Mouse (Mus musculus) right cerebral cortex, adult 18-20 months (tissue): Measurements from ENCODE around the gene Grid2.
A peak's percentile ranks its signal among the peaks of the same experiment; 100 is the strongest.
"Not testable (repeated sequence)": the region's sequence is repeated elsewhere in the genome, so short reads cannot be mapped to it uniquely, and the experiment has no call there.

ENCODE experiments used
- DNase-seq: peaks from one replicate; pipeline ENCODE4 v3.0.0; 2022; ENCODE audit warnings: mixed read lengths

Gene Grid2

GRCm38 (mm10) chr6:63255826-63256555, at the start of gene Grid2:
Grid2 (plus strand) TSS chr6:63255876.
- DNase-seq, result peak; percentile 73

GRCm38 (mm10) chr6:63250738-63251137, 4.9 kb upstream of the Grid2 start:
- DNase-seq, result no peak

DNA sequence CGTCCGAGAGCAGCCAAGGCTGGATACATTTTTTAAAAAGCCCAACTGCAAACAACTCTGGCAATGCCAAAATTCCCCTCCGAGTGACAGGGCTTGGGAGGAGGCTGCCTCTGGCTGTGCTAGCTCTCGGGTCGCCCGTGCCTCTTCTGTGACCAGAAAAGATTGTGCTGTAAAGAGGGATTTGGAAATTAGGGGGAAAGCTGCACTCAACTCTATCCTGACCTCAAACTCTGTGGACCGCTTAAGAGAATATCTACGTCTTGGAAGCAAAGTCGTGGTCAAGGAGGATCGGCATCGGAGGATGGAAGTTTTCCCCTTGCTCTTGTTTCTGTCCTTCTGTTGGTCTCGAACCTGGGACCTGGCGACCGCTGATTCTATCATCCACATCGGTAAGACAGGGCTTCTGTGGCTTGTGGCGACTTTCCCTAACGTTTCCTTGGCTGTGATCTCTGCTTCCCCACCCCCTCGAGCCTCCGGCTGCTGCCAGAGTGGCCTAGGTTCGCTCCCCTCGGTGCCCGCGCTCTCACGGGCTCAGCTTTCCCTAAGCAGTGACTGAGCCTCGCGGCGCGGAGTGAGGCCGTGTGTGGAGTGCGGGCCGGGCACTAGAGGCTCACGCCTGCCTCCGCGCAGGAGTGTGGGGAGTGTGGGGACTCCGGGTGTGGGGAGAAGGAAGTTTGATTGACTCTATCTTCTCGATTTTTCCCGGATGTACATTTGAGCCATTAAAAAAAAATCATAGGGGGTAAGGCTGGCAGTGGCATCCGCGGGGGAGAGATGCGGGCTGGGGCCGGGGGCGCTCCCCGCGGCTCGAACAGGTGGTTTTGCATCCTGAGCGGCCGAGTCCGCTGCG, 1.1 kb downstream of the Grid2 start:
- peak; percentile 58 for DNase-seq

GRCm38 (mm10) chr6:63257406-63257845, 1.8 kb downstream of the Grid2 start:
- DNase-seq, result peak; percentile 64

- peak; percentile 7 for DNase-seq
Measured at GRCm38 (mm10) chr6:63257876-63258275, 2.2 kb downstream of the Grid2 start.

DNA sequence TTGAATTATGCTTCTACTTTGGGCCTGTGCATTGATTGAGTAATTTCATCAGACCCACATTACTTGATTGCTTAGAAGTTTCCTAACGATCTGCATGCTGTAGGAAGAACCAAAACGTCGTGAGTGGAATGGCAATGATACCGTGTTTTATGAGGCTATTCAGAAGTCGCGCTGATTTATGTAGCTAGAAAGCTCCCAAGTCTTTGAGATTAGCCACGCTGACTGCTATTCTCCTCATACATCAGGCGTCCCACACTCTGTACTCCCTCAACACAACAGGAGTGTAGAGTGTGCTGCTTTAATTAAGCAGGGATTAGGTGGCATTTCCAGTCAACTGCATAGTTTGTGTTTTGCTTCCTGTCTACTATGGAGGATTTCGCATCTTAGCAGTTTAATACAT, 4.1 kb downstream of the Grid2 start:
- DNase-seq, result peak; percentile 5

GRCm38 (mm10) chr6:63284419-63284818, 28.7 kb downstream of the Grid2 start:
- DNase-seq, result peak; percentile 19

- DNase-seq, result no peak
Measured at GRCm38 (mm10) chr6:63342438-63343004, 86.8 kb downstream of the Grid2 start.

DNA sequence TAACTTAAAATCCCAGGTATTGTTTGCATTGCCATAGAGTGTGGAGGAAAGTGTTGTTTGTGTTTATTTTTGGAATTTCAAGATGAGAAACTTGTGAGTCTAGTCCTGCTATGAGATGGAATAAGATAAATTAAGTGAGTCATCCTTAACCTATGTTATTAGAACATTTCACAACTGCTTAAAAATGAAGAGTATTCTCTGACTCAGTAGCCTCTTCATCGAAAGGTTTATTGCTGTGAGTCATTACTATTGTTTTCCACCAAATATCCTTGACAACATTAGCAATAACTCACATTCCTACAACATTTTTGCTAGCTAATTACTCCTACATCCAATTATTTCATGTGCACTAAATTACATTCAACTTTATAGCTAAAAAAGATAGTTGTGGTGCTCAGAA, 91.3 kb downstream of the Grid2 start:
- DNase-seq, result no peak

DNA sequence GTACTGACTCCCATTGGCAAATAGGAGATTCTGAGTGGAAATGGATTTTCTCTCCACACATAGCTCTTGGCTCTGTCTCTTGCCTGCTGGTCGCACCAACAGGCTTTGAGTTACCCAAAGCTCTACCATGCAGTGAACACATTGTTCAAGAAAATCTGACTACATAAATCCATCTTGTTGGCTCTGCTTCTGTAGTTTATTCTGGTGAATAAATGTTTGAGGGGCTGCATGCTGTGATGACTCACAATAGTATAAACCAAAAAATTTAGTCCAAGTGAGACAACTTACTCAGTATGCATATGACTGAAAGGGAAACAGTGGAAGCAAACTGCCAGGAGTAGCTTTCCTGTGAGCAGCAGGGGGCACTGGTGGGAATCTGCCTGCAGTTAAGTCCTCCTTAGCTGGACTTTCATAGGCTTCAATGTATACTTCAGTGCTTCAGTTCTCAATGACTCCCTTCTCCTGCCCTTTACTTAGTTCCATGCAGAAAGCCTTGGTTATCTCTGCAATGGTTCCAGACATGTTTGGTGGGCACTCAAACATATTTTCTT, 125.5 kb downstream of the Grid2 start:
- DNase-seq, result no peak

- no peak for DNase-seq
Measured at GRCm38 (mm10) chr6:63401698-63402097, 146.0 kb downstream of the Grid2 start.

DNA sequence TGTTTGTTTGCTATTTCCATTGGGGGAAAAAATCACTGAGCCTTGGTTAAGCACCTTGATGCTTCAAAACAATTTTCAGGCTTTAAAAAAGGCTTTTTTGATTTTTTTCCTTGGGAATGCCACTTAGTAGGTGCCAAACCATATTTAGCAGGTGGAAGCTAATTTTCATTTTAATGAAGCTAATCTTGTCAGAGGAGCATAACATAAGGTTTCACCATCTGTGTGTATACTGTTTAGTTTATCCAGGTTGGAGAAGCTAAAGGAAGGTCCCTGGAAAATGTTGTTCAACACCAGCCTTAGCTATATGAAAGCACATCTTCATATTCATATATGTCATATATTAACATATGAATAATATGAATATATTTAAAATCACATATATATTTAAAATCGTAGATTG, 161.9 kb downstream of the Grid2 start:
- DNase-seq, result no peak

DNA sequence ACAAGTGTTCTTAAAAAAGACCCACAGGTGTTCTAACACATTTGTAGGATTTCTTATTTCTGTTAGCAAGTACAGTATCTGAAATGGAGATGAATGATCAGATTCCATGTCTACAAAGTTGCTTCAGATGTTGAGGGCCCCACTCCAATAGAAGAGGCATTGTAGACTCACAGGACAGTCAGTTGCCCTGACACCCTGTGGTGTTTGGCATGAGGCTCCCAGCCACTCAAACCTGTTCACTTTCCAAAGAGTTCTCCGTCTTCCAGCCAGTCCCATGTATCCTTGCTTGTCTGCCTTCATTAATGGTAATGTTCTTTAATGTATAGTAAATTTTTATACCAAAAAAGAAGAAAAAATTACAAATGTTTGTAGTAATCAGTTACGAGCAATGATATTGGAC, 177.1 kb downstream of the Grid2 start:
- no peak for DNase-seq

GRCm38 (mm10) chr6:63448175-63448574, 192.5 kb downstream of the Grid2 start:
- no peak for DNase-seq

DNA sequence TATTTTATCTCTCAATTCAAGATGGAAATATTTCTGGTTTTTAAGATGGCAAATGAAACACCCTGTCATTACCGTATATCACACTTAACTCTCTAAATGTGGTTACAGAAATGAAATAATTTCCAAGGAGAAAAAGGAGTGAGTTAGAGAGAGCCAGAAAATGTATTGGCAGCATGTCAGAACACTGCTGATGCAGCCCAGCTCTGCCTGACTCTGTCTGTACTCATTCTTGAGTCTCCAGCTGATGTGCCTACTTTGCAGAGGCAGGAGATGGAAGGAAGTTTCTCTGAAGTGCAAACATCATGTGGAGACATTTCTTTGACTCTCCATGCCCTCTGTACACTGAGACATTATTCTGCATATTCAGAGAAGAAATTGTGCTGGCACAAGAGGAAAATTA, 226.5 kb downstream of the Grid2 start:
- DNase-seq, result peak; percentile 2

DNA sequence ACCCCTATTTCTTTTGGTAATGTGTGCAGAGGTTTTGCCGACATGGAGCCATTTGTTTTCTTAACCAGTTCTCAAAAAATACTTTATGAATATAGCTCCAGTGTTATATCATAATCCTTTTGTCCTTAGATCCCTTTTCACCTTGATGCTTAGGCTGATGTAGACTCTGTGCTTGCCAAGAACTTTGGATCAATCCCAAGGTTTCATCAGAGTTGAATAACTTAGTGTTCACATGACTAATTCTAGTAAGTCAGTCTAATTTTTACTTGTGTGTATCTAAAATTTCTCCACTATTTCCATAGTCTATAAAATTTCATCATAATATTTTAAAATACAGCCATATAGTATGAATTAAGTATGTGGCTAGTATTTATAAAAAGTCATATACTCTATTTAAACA, 259.3 kb downstream of the Grid2 start:
- DNase-seq, result no peak

- no peak for DNase-seq
Measured at GRCm38 (mm10) chr6:63515957-63516356, 260.3 kb downstream of the Grid2 start.

DNA sequence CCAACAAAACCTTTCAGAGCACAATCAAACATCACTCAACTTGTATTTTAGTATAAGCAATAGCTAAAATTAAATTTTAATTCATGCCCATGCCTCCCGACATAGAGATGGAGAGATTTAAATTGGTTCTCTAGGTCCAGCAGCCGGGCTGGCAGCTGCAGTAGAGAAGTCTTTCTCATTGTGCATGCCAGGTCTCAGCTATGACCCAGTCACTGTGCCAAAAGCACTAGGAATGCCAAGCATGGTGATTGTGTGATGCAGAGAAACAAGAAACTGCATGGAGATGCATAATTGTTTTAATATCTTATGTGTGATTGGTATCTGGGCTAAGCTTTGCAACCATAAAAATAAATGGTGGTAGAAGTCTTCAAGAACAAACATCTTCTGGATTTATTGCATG, 276.1 kb downstream of the Grid2 start:
- no peak for DNase-seq

DNA sequence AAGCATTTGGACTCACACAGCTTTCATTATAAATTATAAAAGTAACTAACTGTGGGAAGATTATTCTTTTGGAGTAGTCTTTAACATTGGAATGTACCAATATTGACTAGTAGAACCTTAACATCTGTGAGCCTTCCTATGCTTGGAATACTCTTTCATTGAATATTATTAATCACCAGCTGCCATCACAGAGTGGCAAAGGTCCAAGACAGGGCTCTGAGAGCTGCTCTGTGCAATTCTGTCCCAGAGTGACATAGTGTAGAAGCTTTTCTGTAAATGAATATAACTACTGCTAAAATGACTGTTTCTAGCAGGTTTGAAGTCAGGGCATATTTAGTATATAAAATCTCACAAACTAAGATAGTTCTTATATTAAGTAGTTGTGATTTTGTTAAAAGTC, 277.2 kb downstream of the Grid2 start:
- no peak for DNase-seq

GRCm38 (mm10) chr6:63547741-63548140, 292.1 kb downstream of the Grid2 start:
- no peak for DNase-seq

DNA sequence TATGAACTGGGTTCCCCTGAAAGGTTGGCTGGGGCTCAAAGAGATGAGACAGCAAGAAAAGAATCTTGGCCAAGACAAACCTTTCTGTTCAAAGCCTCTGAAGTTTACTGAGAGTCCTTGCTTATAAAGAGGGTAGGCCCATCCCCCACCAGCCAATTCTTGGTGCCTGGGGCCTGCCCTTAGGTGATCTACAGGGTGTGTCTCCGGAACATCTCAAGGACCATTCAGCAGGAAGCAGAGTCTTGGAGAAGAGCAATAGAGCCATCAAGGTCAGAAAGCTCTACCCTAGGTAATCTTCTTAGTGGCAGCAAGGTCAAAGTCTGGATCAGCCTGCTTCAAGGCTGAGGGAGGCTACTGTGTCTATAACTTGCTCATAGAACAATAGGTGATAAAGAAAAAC, 313.1 kb downstream of the Grid2 start:
- DNase-seq, result not testable (repeated sequence)

DNA sequence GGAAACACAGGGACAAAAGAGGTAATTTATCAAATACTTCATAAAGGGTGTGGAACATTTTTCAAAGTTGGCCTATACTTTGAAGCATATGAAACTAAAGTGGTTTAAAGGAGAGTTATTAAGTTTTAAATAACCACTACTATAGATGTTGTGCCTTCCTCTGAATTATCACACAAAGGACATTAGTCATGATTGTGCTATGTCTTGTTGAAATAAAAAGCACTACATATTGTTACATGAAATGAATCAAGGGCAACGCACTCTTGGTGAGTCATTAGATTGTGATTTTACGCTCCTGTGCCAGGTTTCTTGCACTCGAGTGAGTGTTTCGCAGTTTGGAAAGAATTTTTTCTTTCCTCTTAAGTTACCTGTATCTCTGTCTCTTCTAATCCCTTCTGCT, 335.0 kb downstream of the Grid2 start:
- DNase-seq, result no peak

GRCm38 (mm10) chr6:63609570-63609969, 353.9 kb downstream of the Grid2 start:
- no peak for DNase-seq

- no peak for DNase-seq
Measured at GRCm38 (mm10) chr6:63635970-63636369, 380.3 kb downstream of the Grid2 start.
